Mouse (Mus musculus) ES-Bruce4 (cell line): ENCODE measurements around the gene 1700003F12Rik.

Experiments used
- CTCF ChIP-seq: IDR thresholded peaks from one replicate; pipeline ENCODE4 v1.8.1; 2011; ENCODE audit warnings: low read depth, low read length
- POLR2A ChIP-seq: IDR thresholded peaks from one replicate; pipeline ENCODE4 v1.8.1; 2011; ENCODE audit warnings: low read length; ENCODE audit not compliant: insufficient read depth

- TF ChIP-seq CTCF (no peak), POLR2A (no peak)
Observed at GRCm38 (mm10) chr2:154507076-154507475, 39.8 kb upstream of the 1700003F12Rik start.
